Mouse (Mus musculus) spleen, adult 2 months (tissue): Measurements from ENCODE around the gene Cysrt1. TPM values are rescaled to one million over a fixed set of nuclear protein-coding genes. Genes with fewer than 3 reads are reported as not detected.
A peak's percentile ranks its signal among the peaks of the same experiment; 100 is the strongest.
"Not testable (repeated sequence)": the region's sequence is repeated elsewhere in the genome, so short reads cannot be mapped to it uniquely, and the experiment has no call there.

Experiments
- DNase-seq, 2 experiments: peaks; one replicate each; pipeline versions ENCODE4 v3.0.0 to v3.0.0-alpha.2; 2012 to 2021; ENCODE audit warnings: low spot score in 2 of 2, low read depth in 1 of 2
- H3K27ac ChIP-seq: fragments of 200-500 bp; 2 replicates; pipeline ENCODE4 v1.5.1; 2012; ENCODE audit warnings: low read length, inconsistent platforms; ENCODE audit not compliant: insufficient read depth
- H3K27me3 ChIP-seq: fragments of 200-500 bp; 2 replicates; pipeline ENCODE4 v1.6.1; 2012; ENCODE audit warnings: mild to moderate bottlenecking, moderate library complexity, low read length, inconsistent platforms; ENCODE audit not compliant: control insufficient read depth, insufficient read depth
- H3K36me3 ChIP-seq: fragments of 200-500 bp; 2 replicates; pipeline ENCODE4 v1.6.1; 2012; ENCODE audit warnings: mild to moderate bottlenecking, low read length, inconsistent platforms; ENCODE audit not compliant: control insufficient read depth, insufficient read depth
- H3K4me1 ChIP-seq: fragments of 200-500 bp; 2 replicates; pipeline ENCODE4 v1.6.1; 2011; ENCODE audit warnings: inconsistent platforms; ENCODE audit not compliant: control insufficient read depth, insufficient read depth, insufficient read length
- H3K4me3 ChIP-seq: fragments of 200-500 bp; 2 replicates; pipeline ENCODE4 v1.5.1; 2011; ENCODE audit warnings: mild to moderate bottlenecking, inconsistent platforms; ENCODE audit not compliant: insufficient read depth, insufficient read length; ENCODE audit errors: extremely low read depth
- CTCF ChIP-seq: fragments of 200-500 bp; IDR thresholded peaks from 2 replicates; pipeline ENCODE4 v1.5.1; 2011; ENCODE audit warnings: mild to moderate bottlenecking, inconsistent platforms; ENCODE audit not compliant: insufficient read depth, insufficient read length, insufficient replicate concordance; ENCODE audit errors: extremely low read depth
- POLR2A ChIP-seq: fragments of 200-500 bp; IDR thresholded peaks from 2 replicates; pipeline ENCODE4 v1.6.1; 2011; ENCODE audit warnings: low read depth, low read length, inconsistent platforms
- WGBS: fragments of 180-500 bp; shearing (Covaris S2); methylation state at CpG from one replicate; pipeline ENCODE4 v1.1.7; 2018; 5-methylcytosine and 5-hydroxymethylcytosine counted together
- polyA plus RNA-seq: library from polyadenylated mRNA; depleted of rRNA; stranded (reverse); fragments of >200 nt; gene quantifications from 2 replicates; pipeline ENCODE4 v1.2.3, GENCODE M21; 2012

Cysrt1 gene
- polyA plus RNA-seq, 1 experiment: not detected

GRCm38 (mm10) chr2:25256443-25257109, 14.3 kb upstream of the Cysrt1 start:
- WGBS: 27% methylated on average over 12 of the region's 12 CpGs
- H3K27ac ChIP-seq, H3K36me3 ChIP-seq, H3K27me3 ChIP-seq, H3K4me1 ChIP-seq: not testable (repeated sequence)
- peak; percentile 55 to 67 for DNase-seq
- TF ChIP-seq CTCF: peak; percentile 2; the same call in 1 of the 2 replicates
- 0 out of 2 replicates have a peak overlapping the region, but pooled peaks have one; percentile 98 for H3K4me3 ChIP-seq

DNA sequence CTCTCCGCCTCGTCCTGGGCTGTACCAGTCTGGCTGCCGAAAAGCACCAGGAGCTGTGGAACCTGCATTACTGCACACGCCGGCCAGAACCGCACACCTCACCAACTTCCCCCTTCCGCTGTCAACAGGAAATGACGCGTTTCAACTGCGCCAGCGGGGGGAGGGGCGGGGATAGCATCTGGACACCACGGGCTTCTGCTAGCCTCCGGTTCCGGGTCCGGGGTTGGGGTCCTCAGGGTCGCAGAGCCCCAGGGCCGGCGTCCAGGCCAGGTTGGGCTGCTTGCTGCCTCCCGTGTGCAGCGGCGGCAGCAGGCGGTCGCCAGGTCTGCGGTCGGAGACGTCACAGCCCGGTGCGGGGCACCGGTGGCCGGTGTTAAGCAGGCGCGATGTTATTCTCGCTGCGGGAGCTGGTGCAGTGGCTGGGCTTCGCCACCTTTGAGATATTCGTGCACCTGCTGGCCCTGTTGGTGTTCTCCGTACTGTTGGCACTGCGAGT, 13.1 kb upstream of the Cysrt1 start, which contains the start of gene Tmem203:
TSS of gene Tmem203 (plus strand) at position 156 of the 496 bp plus-strand sequence.
- H3K4me1 ChIP-seq: peaks cover 9% of the 10 kb centered on the region

GRCm38 (mm10) chr2:25252331-25252730, 10.1 kb upstream of the Cysrt1 start:
- TF ChIP-seq CTCF: peak; percentile 8; the same call in 1 of the 2 replicates
- TF ChIP-seq POLR2A: no peak
- Histone ChIP-seq H3K27me3 (no peaks in the 10 kb centered on the region), H3K27ac (no peak overlapping the region), H3K4me3 (no peak overlapping the region), H3K4me1 (peaks cover 9% of the 10 kb centered on the region), H3K36me3 (peaks cover 29% of the 10 kb centered on the region)
- peak in 1 of 2 experiments; percentile 31 for DNase-seq
- WGBS: 92% methylated on average over 1 of the region's 1 CpGs

More for the DNA sequence above, 13.1 kb upstream of the Cysrt1 start, which contains the start of gene Tmem203:
- no peak for TF ChIP-seq CTCF
- peak; percentile 40; the same call in 1 of the 2 replicates for TF ChIP-seq POLR2A
- Histone ChIP-seq H3K4me3 (peak within 1 kb of the TSS; percentile 98), H3K27ac (peak within 1 kb of the TSS; percentile 86), H3K27me3 (no peaks in the 10 kb centered on the region), H3K36me3 (peaks cover 8% of the 10 kb centered on the region)
- WGBS: 1% methylated on average over 39 of the region's 39 CpGs
- DNase-seq: peak; percentile 82 to 84

- Histone ChIP-seq H3K36me3 (peaks cover 25% of the 10 kb centered on the region), H3K4me3 (no peak within 1 kb of the TSS), H3K4me1 (peaks cover 4% of the 10 kb centered on the region), H3K27ac (no peak within 1 kb of the TSS), H3K27me3 (peaks cover 9% of the 10 kb centered on the region)
- no peak for DNase-seq
- WGBS: 90% methylated on average over 10 of the region's 10 CpGs
- TF ChIP-seq CTCF: no peak
- no peak for TF ChIP-seq POLR2A
These were observed 4.2 kb upstream of the Cysrt1 start, which contains the start of gene AL732309.1 for GRCm38 (mm10) chr2:25246183-25247072. TSS of gene AL732309.1 (minus strand) at chr2:25246863.

DNA sequence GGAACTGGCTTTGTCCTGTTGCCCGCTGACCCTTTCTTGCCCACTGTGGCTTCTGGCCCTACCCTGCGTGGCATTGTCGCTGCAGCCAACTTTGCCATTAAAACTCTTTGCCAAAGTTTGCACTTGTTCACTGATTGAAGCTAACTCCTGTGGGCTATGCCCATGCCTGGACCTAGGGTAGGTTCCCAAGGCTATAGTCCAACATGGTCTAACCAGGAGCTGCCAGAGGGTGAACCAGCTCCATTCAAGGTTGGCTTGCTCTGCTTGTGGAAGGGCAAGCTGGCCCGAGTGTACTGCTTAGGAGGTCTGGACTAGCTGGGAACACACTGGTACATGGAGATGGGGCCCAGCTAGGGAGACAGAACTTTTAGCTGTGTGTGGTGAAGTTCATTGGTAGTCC, 1.9 kb upstream of the Cysrt1 start:
- H3K27me3 ChIP-seq: peaks cover 11% of the 10 kb centered on the region

DNA sequence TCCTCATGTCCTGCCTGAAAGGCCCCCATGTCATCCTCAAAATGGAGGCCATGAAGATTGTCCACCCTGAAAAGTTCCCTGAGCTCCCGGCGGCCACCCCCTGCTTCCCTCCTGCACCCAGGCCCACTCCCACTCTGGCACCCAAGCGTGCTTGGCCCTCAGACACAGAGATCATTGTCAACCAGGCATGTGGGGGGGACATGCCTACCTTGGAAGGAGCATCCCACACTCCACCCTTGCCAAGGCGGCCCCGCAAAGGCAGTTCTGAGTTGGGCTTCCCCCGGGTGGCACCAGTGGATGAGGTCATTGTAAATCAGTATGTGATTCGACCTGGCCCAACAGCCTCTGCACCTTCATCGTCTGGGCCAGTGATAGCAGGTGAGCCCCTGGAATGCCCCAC, 1.1 kb upstream of the Cysrt1 start:
- Histone ChIP-seq H3K27me3 (peaks cover 11% of the 10 kb centered on the region), H3K36me3 (peaks cover 8% of the 10 kb centered on the region; the same call in 1 of the 2 replicates), H3K27ac (no peak overlapping the region), H3K4me1 (peaks cover 9% of the 10 kb centered on the region), H3K4me3 (no peak overlapping the region)
- no peak for TF ChIP-seq CTCF
- TF ChIP-seq POLR2A: no peak
- DNase-seq: no peak
- WGBS: 87% methylated on average over 8 of the region's 8 CpGs

More for the DNA sequence above, 1.9 kb upstream of the Cysrt1 start:
- H3K36me3 ChIP-seq: peaks cover 14% of the 10 kb centered on the region
- WGBS: 83% methylated on average over 4 of the region's 4 CpGs
- peaks cover 9% of the 10 kb centered on the region for H3K4me1 ChIP-seq
- no peak overlapping the region for H3K4me3 ChIP-seq
- no peak for TF ChIP-seq POLR2A
- no peak for TF ChIP-seq CTCF
- no peak for DNase-seq
- H3K27ac ChIP-seq: no peak overlapping the region
